Mouse (Mus musculus): ENCODE measurements around the gene Ccdc69.

DNA sequence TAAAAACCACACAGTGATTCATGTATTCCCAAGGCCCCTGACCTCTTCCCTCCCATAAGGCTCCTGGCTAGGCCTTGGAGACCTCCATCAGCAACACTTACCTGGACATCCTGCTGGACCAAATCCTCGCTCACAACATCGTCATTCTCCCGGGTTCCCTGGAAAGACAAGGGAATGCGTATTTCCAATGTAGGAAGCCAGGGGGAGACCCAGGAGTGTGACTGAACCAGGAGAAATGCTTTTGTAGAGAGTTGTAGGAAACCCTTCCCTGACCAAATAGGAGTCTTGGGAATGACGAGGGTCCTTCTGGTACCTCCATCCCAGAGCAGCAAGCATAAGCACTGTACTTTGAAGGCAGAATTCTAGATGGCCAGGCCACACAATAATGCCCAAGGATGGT, 72.2 kb downstream of the Ccdc69 start:
- TF ChIP-seq ZNF384 (IDR thresholded peaks at IDR 0.05; ENCODE audit: low read depth, low read length) (no peak), CTCF (IDR thresholded peaks at IDR 0.05 in 2 of 3, conservative IDR thresholded peaks at IDR 0.05 in 1 of 3; ENCODE audit: control insufficient read depth in 1 of 3, insufficient read depth in 1 of 3, low read depth in 2 of 3, low read length in 3 of 3, poor library complexity in 1 of 3, severe bottlenecking in 1 of 3) (no peak), GATA1 (IDR thresholded peaks at IDR 0.05; ENCODE audit: low read depth, low read length) (no peak), POLR2A (IDR thresholded peaks at IDR 0.05; ENCODE audit: control insufficient read depth in 1 of 2, insufficient read depth in 1 of 2, low read depth in 1 of 2, low read length in 2 of 2, poor library complexity in 1 of 2) (no peak), MAFK (IDR thresholded peaks at IDR 0.05; ENCODE audit: borderline replicate concordance, low read depth, low read length) (no peak), EP300 (IDR thresholded peaks at IDR 0.05; ENCODE audit: low read depth in 1 of 2, low read length in 2 of 2) (no peak), RAD21 (IDR thresholded peaks at IDR 0.05; ENCODE audit: low read depth, low read length) (no peak), TCF12 (IDR thresholded peaks at IDR 0.05; ENCODE audit: low read depth, low read length) (no peak), MXI1 (IDR thresholded peaks at IDR 0.05; ENCODE audit: low read depth, low read length) (no peak)

All from MEL (cell line).